Mouse (Mus musculus) yolk sac, embryonic 10.5 days (tissue): ENCODE measurements around the gene Nubp2.
A peak's percentile ranks its signal among the peaks of the same experiment; 100 is the strongest.

Source experiments
- DNase-seq: peaks from one replicate; pipeline ENCODE4 v3.0.0-alpha.2; 2017; ENCODE audit warnings: low spot score

Gene Nubp2

GRCm38 (mm10) chr17:24860076-24860475 is 26.1 kb downstream of the Nubp2 start:
- DNase-seq = no peak

- no peak for DNase-seq
Observed at GRCm38 (mm10) chr17:24858967-24859366, 27.2 kb downstream of the Nubp2 start.

- no peak for DNase-seq
Observed at GRCm38 (mm10) chr17:24857831-24858470, 28.2 kb downstream of the Nubp2 start.

GRCm38 (mm10) chr17:24856589-24856988 is 29.6 kb downstream of the Nubp2 start:
- no peak for DNase-seq

GRCm38 (mm10) chr17:24855838-24856464 is 30.2 kb downstream of the Nubp2 start:
- no peak for DNase-seq

GRCm38 (mm10) chr17:24851381-24852125 is 34.6 kb downstream of the Nubp2 start:
- DNase-seq = no peak

GRCm38 (mm10) chr17:24850773-24851127 is 35.4 kb downstream of the Nubp2 start:
- no peak for DNase-seq

GRCm38 (mm10) chr17:24850065-24850772 is 35.9 kb downstream of the Nubp2 start, which contains the start of gene Fahd1:
TSS of gene Fahd1 (minus strand) at chr17:24850364.
- peak; percentile 99 for DNase-seq

- no peak for DNase-seq
Observed at GRCm38 (mm10) chr17:24849733-24850064, 36.5 kb downstream of the Nubp2 start.

- peak; percentile 75 for DNase-seq
Observed at GRCm38 (mm10) chr17:24848600-24849031, 37.5 kb downstream of the Nubp2 start.

GRCm38 (mm10) chr17:24847386-24847785 is 38.8 kb downstream of the Nubp2 start:
- DNase-seq = no peak

GRCm38 (mm10) chr17:24844525-24844924 is 41.6 kb downstream of the Nubp2 start:
- DNase-seq = no peak

GRCm38 (mm10) chr17:24842631-24843030 is 43.5 kb downstream of the Nubp2 start:
- no peak for DNase-seq

GRCm38 (mm10) chr17:24841133-24841532 is 45.0 kb downstream of the Nubp2 start:
- DNase-seq = peak; percentile 13

GRCm38 (mm10) chr17:24840341-24840740 is 45.8 kb downstream of the Nubp2 start:
- no peak for DNase-seq

- DNase-seq = no peak
Observed at GRCm38 (mm10) chr17:24839842-24840241, 46.3 kb downstream of the Nubp2 start, which contains the start of gene Hagh. TSS of gene Hagh (plus strand) at chr17:24840143.
